25 mouse cellular contexts compared by ENCODE assay signal in the genomic region with DNA sequence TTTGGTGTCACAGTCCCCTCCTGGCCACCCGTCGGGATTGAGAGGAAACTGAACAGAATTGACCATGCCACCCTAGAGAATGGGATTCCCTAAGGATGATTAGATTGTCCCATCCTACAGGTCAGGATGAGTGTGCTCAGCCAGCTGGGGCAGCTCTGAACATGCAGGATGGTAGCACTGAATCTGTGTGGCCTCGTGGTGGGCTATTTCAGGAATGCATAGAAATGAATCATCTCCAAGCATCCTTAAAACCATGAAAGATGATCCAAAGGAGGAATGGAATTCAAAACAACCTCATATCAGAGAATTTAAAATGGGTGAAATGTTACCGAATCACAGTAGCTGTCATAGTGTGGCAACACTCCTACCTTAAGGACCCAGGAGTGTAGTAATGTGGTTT.
DNase-seq lines count a peak whose midpoint lies in the region; ATAC-seq and TF ChIP-seq lines count a peak whose summit lies in the region.
"Had no signal": no experiment of that assay in that cellular context is flagged by ENCODE, and none has a peak within 500 bp of the region (broad histone marks: within the 10 kb centered on the region; RNA-seq: fewer than 3 reads in every experiment).

No protein-coding gene starts in this region.

- H3K27ac ChIP-seq in midbrain, embryonic 11.5 days (ENCODE audit: low read depth, low read length), result no peak overlapping the region
- H3K27ac ChIP-seq in midbrain, embryonic 15.5 days, result no peak overlapping the region
- no peak overlapping the region for H3K27ac ChIP-seq in kidney, embryonic 15.5 days
- H3K27ac ChIP-seq: embryonic facial prominence, embryonic 13.5 days; embryonic facial prominence, embryonic 15.5 days; forebrain, embryonic 10.5 days; forebrain, embryonic 13.5 days; forebrain, embryonic 15.5 days had no signal

- WGBS in midbrain, embryonic 11.5 days, result 89% methylated on average over 4 of the region's 4 CpGs
- 86% methylated on average over 4 of the region's 4 CpGs for WGBS in midbrain, embryonic 15.5 days
- 72% methylated on average over 4 of the region's 4 CpGs for WGBS in kidney, embryonic 15.5 days

- H3K4me3 ChIP-seq in midbrain, embryonic 11.5 days (ENCODE audit: low read depth, low read length), result no peak overlapping the region
- H3K4me3 ChIP-seq in midbrain, embryonic 15.5 days, result no peak overlapping the region
- no peak overlapping the region for H3K4me3 ChIP-seq in C2C12 (ENCODE audit: insufficient read depth, poor library complexity, severe bottlenecking)
- no peak overlapping the region for H3K4me3 ChIP-seq in kidney, embryonic 15.5 days (replicated peaks)
- H3K4me3 ChIP-seq: embryonic facial prominence, embryonic 13.5 days; embryonic facial prominence, embryonic 15.5 days; erythroblast, embryonic 14.5 days; forebrain, embryonic 10.5 days; forebrain, embryonic 13.5 days; forebrain, embryonic 15.5 days had no signal

- H3K4me1 ChIP-seq in midbrain, embryonic 11.5 days (ENCODE audit: control insufficient read depth, insufficient read depth, low read length), result no peaks in the 10 kb centered on the region
- no peaks in the 10 kb centered on the region for H3K4me1 ChIP-seq in midbrain, embryonic 15.5 days
- no peaks in the 10 kb centered on the region for H3K4me1 ChIP-seq in kidney, embryonic 15.5 days
- H3K4me1 ChIP-seq: embryonic facial prominence, embryonic 13.5 days; embryonic facial prominence, embryonic 15.5 days; forebrain, embryonic 10.5 days; forebrain, embryonic 13.5 days; forebrain, embryonic 15.5 days had no signal

- no peaks in the 10 kb centered on the region for H3K27me3 ChIP-seq in midbrain, embryonic 11.5 days (ENCODE audit: control insufficient read depth, insufficient read depth, low read length)
- no peaks in the 10 kb centered on the region for H3K27me3 ChIP-seq in midbrain, embryonic 15.5 days (replicated peaks)
- H3K27me3 ChIP-seq in C2C12 (ENCODE audit: control insufficient read depth, insufficient read depth, insufficient read length), result no peaks in the 10 kb centered on the region
- H3K27me3 ChIP-seq in kidney, embryonic 15.5 days, result no peaks in the 10 kb centered on the region
- H3K27me3 ChIP-seq: embryonic facial prominence, embryonic 15.5 days; forebrain, embryonic 13.5 days; forebrain, embryonic 15.5 days had no signal

- H3K36me3 ChIP-seq in midbrain, embryonic 11.5 days (ENCODE audit: control insufficient read depth, insufficient read depth, low read length), result no peaks in the 10 kb centered on the region
- H3K36me3 ChIP-seq in midbrain, embryonic 15.5 days (replicated peaks), result no peaks in the 10 kb centered on the region
- H3K36me3 ChIP-seq in C2C12 (ENCODE audit: control insufficient read depth, insufficient read depth), result no peaks in the 10 kb centered on the region
- H3K36me3 ChIP-seq in kidney, embryonic 15.5 days, result no peaks in the 10 kb centered on the region
- H3K36me3 ChIP-seq: embryonic facial prominence, embryonic 13.5 days; embryonic facial prominence, embryonic 15.5 days; forebrain, embryonic 10.5 days; forebrain, embryonic 15.5 days had no signal

- peak; percentile 33 for DNase-seq in midbrain, embryonic 11.5 days (ENCODE audit: low spot score, missing footprints)
- DNase-seq in NIH3T3 (ENCODE audit: low read depth), result peak; percentile 39
- peak; percentile 3 for DNase-seq in mesoderm, embryonic 11.5 days (ENCODE audit: low read depth, low spot score)
- DNase-seq in gastrocnemius, adult 8-10 months (ENCODE audit: low spot score in 2 of 2), result no peak
- DNase-seq in embryo, embryonic 9.5 days (ENCODE audit: extremely low spot score), result no peak
- DNase-seq: adrenal gland, adult 8-10 months; adrenal gland, postnatal 14 days; adrenal gland, postnatal 36 days; B cell, adult 2 months; cerebellum, adult 11-12 months; cerebellum, adult 2 months; cerebellum, adult 9-10 months; cerebellum, postnatal 10 days; cerebellum, postnatal 25 days; forebrain, postnatal 0 days had no signal

- no peaks in the 10 kb centered on the region for H3K9me3 ChIP-seq in midbrain, embryonic 11.5 days (ENCODE audit: control insufficient read depth, low read length)
- H3K9me3 ChIP-seq in midbrain, embryonic 15.5 days, result no peaks in the 10 kb centered on the region
- no peaks in the 10 kb centered on the region for H3K9me3 ChIP-seq in kidney, embryonic 15.5 days (replicated peaks)
- H3K9me3 ChIP-seq: embryonic facial prominence, embryonic 13.5 days; embryonic facial prominence, embryonic 15.5 days; forebrain, embryonic 10.5 days; forebrain, embryonic 13.5 days; forebrain, embryonic 15.5 days had no signal

- H3K79me3 ChIP-seq in C2C12 (ENCODE audit: low read depth), result no peaks in the 10 kb centered on the region

- H3ac ChIP-seq in C2C12 (ENCODE audit: control insufficient read depth, insufficient read length, low read depth), result no peak overlapping the region

- H3K4me2 ChIP-seq in midbrain, embryonic 11.5 days, result no peak overlapping the region
- no peak overlapping the region for H3K4me2 ChIP-seq in midbrain, embryonic 15.5 days
- H3K4me2 ChIP-seq in kidney, embryonic 15.5 days, result no peak overlapping the region
- H3K4me2 ChIP-seq: embryonic facial prominence, embryonic 13.5 days; embryonic facial prominence, embryonic 15.5 days; forebrain, embryonic 13.5 days; forebrain, embryonic 15.5 days had no signal

- no peak for ATAC-seq in midbrain, embryonic 11.5 days (ENCODE audit: low FRiP score)
- ATAC-seq in midbrain, embryonic 15.5 days (replicated peaks), result no peak
- no peak for ATAC-seq in kidney, embryonic 15.5 days (replicated peaks; ENCODE audit: low FRiP score)
- ATAC-seq: activated CD4-positive, CD25-positive, alpha-beta regulatory T cell, adult 4 months; forebrain, embryonic 13.5 days; forebrain, embryonic 15.5 days; forebrain, postnatal 0 days had no signal

- no peak overlapping the region for H3K9ac ChIP-seq in midbrain, embryonic 11.5 days (ENCODE audit: low read length)
- H3K9ac ChIP-seq in midbrain, embryonic 15.5 days, result no peak overlapping the region
- H3K9ac ChIP-seq in kidney, embryonic 15.5 days, result no peak overlapping the region
- H3K9ac ChIP-seq: embryonic facial prominence, embryonic 13.5 days; embryonic facial prominence, embryonic 15.5 days; forebrain, embryonic 13.5 days; forebrain, embryonic 15.5 days; forebrain, postnatal 0 days had no signal

- TF ChIP-seq CTCF in C2C12 (IDR thresholded peaks at IDR 0.05; ENCODE audit: control insufficient read depth, insufficient read depth, insufficient read length), result no peak

- no peaks in the 10 kb centered on the region for H3K79me2 ChIP-seq in C2C12 (ENCODE audit: control insufficient read depth, insufficient read depth)

TF ChIP-seq in C2C12, 6 proteins besides CTCF, POLR2A, EP300 and RAD21:
- TF ChIP-seq MAX (IDR thresholded peaks at IDR 0.05), result peak; percentile 20
- TF ChIP-seq MYOD1 (IDR thresholded peaks at IDR 0.05; ENCODE audit: control insufficient read depth, insufficient read length, low read depth), result peak; percentile 43
- TF ChIP-seq CEBPB (IDR thresholded peaks at IDR 0.05; ENCODE audit: low read depth), result no peak
- no peak for TF ChIP-seq MYOG (IDR thresholded peaks at IDR 0.05; ENCODE audit: control insufficient read depth, extremely low read depth, insufficient read length)
TF ChIP-seq in C2C12: peak in this region for 2.

Comparison
In these comparisons a context has a peak if more than half of its experiments do, and no peak if none do; other contexts are left out.
1. DNase-seq: peak in midbrain, embryonic 11.5 days (single experiment), NIH3T3 (single experiment) and mesoderm, embryonic 11.5 days (single experiment); none in gastrocnemius, adult 8-10 months (0 of 2) and embryo, embryonic 9.5 days (single experiment).